Mouse (Mus musculus): ENCODE measurements around the gene Derl2. TPM values are rescaled to one million over a fixed set of nuclear protein-coding genes. Genes with fewer than 3 reads are reported as not detected.

The Derl2 gene
- polyA plus RNA-seq (2014; fragmentation: Illumina TruSeq; extraction: RNeasy Lipid Tissue Mini Kit (QIAGEN cat#74804); ENCODE audit: low read depth, low replicate concordance): 78.4 TPM

DNA sequence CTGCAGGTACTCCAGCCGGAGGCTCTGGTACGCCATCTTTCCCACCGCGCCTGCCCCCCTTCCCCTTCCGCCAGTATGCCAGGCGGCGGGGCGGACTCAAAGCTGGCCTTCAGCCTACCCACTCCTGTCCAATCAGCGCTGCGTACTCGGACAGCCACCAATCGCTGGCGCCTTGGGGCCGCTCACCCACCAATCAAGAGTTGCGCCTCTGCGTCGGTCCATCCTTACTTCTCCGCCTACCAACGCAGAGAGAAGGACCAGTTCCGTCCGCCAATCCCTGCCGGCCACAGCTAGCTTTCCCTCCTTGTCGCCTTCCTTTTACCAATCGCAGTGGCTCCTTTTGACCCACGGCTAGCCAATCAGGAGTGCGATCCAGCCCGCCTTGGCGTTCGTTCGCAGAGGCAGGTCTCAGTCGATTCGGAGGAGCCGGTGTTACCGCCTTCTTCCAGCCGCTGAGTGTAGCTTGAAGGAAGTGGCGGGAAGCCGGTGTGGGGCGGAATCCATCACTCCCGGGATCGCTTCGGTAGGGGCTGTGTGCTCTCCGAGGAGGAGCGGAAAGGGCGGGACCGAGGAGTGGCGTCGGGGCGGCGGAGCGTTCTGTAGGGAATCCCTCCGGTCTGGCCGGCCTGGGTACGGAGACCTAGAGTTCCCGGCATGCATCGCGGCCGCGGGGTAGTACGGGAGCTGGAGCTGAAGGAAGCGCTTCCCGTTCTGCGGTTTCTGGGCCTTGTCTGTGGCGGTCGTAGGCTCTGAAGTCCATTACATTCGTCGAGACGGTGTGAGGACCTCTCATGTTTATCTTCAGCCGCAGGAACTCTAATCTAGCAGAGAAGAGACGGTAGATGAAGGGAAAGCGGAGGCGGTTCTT lies at the start of gene Derl2, which contains the start of gene Mis12:
Derl2 (minus strand) TSS at position 641 of the 868 bp plus-strand sequence.
Mis12 (plus strand) TSS at position 411 of the 868 bp plus-strand sequence.

DNA sequence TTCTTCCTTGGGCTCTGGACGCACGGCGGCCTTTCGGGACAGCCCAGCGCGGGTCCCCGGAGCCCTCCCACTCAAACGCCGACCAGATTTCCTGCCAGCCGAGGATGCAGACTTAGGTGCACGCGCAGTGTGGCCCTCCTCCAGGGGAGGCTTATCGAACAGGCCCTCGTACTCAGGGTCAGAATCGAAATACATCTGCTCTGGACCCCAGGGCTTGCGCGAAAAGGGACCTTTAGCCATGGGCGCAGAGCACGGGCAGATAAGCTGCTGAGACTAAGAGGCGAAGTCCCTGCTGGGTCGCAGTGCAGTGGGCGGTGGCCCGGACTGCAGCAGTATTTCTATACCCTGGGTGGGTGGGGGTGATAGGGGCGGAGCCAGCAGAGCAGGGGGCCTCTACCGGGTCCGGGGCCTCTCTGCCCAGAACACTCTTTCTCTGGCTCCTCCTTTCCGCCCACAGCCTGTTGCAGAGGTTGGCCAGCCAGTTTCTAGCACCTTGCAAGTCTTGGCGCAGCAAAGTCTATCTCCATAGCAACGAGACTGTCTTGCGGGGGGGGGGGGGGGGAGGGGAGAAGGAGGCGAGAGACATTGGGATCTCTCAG lies 13.6 kb upstream of the Derl2 start, which contains the start of gene 6330403K07Rik:
6330403K07Rik (minus strand) TSS at position 351 of the 599 bp plus-strand sequence.

DNA sequence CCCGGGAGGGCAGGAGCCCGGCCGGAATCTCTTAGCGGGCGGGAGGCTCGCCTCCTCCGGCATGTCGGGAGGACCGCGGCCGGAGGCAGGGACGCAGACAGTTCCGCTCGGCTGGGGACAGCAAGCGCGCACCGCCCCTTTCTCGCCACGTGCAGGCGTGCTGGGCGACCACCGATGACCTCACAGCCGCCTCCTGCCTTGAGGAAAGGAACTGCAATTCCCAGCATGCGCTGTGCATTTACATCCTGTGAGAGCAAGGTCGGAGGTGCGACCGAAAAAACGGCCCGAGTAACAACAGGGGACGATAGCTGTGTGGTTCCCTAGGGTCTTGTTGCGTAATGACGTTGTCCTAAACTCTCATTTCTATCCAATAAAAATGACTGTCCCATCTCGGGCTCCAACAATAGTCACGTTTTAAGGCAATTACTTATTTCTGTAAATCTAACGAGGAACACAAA lies 15.3 kb downstream of the Derl2 start, which contains the start of gene Dhx33:
Dhx33 (minus strand) TSS at position 122 of the 458 bp plus-strand sequence.

DNA sequence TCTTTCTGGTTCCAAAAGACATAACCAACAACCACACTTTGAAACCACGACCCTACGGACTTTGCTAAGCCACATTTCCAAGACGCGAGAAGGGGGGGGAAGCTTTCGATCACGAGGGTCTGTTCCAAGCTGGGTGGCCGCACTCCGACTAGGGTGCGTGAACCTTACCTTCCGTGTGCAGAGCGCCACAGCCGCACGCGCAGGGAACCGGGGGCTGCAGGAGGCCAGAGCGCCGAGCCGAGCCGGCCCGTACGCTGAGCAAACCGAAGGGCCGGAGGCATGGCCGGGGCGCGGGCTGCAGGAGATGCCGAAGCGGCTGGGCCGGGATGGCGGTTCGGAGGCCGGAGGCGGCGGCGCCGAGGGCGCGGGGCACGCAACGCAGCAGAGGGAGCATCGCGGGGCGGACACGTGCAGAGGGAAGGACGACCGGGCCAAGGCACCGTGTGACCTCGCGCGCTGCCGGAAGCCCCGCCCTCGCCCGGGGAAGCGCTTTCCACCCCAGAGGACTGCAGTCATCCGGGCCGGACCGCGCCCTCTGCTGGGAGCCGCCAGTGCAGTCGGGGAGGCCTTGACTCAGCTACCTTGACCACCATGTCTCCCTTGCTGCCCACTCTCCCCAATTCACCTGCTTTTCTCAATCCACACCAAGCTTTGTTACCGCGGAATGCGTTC lies 36.9 kb downstream of the Derl2 start, which contains the start of gene C1qbp:
C1qbp (minus strand) TSS at position 470 of the 672 bp plus-strand sequence.

DNA sequence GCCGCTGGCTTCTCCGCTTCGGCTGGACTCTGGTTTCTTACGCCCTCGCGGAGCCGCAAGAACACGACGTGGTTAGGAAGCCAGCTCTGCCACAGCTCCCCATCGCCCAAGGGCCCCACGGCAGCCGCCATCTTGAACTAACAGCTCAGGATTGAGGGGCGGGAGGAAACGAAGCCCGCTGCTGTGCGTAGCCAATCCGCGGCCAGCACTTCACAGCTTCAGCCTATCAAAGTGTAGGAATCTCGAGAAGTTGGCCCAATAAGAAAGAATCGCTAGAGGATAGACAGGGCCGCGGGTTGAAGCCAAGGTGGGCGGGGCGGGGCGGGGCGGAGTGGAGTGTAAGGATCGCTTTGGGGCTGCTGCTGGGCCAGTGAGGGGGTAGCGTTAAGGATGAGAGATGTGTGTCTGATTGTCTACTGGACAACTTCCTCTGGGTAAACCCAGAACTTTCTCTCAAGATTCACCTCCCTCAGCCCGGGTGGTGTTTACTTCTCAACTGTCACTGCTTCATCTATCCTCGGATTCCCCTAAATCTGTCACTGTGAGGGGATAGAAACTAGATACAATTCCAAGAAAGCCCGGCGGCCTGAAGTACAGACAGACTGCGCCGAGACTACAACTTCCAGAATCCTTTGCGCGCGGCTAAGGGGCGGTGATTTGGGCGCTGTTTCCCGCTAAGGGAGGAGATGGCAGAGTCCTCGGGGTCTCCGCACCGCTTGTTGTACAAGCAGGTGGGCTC lies 49.7 kb downstream of the Derl2 start, which contains the start of the genes Nup88 and Rpain:
Nup88 (minus strand) TSS at position 153 of the 739 bp plus-strand sequence.
Rpain (plus strand) TSS at position 393 of the 739 bp plus-strand sequence.

Other genes starting within 250 kb of the Derl2 start
- 1.7 TPM for gene Scimp, start 207.3 kb downstream of the Derl2 start, polyA plus RNA-seq (2014; fragmentation: Illumina TruSeq; extraction: RNeasy Lipid Tissue Mini Kit (QIAGEN cat#74804); ENCODE audit: low read depth, low replicate concordance)
- gene Rabep1, start 175.1 kb downstream of the Derl2 start, polyA plus RNA-seq (2014; fragmentation: Illumina TruSeq; extraction: RNeasy Lipid Tissue Mini Kit (QIAGEN cat#74804); ENCODE audit: low read depth, low replicate concordance): 60.4 TPM
- 112 TPM for gene Nup88, start 49.9 kb downstream of the Derl2 start, polyA plus RNA-seq (2014; fragmentation: Illumina TruSeq; extraction: RNeasy Lipid Tissue Mini Kit (QIAGEN cat#74804); ENCODE audit: low read depth, low replicate concordance)
- gene Rpain, start 49.6 kb downstream of the Derl2 start, polyA plus RNA-seq (2014; fragmentation: Illumina TruSeq; extraction: RNeasy Lipid Tissue Mini Kit (QIAGEN cat#74804); ENCODE audit: low read depth, low replicate concordance): 10.7 TPM
- 218 TPM for gene C1qbp, start 36.8 kb downstream of the Derl2 start, polyA plus RNA-seq (2014; fragmentation: Illumina TruSeq; extraction: RNeasy Lipid Tissue Mini Kit (QIAGEN cat#74804); ENCODE audit: low read depth, low replicate concordance)
- gene Dhx33, start 15.4 kb downstream of the Derl2 start, polyA plus RNA-seq (2014; fragmentation: Illumina TruSeq; extraction: RNeasy Lipid Tissue Mini Kit (QIAGEN cat#74804); ENCODE audit: low read depth, low replicate concordance): 10.2 TPM
- 32.6 TPM for gene Mis12, start 230 bp downstream of the Derl2 start, polyA plus RNA-seq (2014; fragmentation: Illumina TruSeq; extraction: RNeasy Lipid Tissue Mini Kit (QIAGEN cat#74804); ENCODE audit: low read depth, low replicate concordance)
- not detected for gene 6330403K07Rik, start 13.7 kb upstream of the Derl2 start, polyA plus RNA-seq (2014; fragmentation: Illumina TruSeq; extraction: RNeasy Lipid Tissue Mini Kit (QIAGEN cat#74804); ENCODE audit: low read depth, low replicate concordance)
- gene Nlrp1a, start 124.9 kb upstream of the Derl2 start, polyA plus RNA-seq (2014; fragmentation: Illumina TruSeq; extraction: RNeasy Lipid Tissue Mini Kit (QIAGEN cat#74804); ENCODE audit: low read depth, low replicate concordance): not detected
- 0.16 TPM for gene Nlrp1b, start 210.9 kb upstream of the Derl2 start, polyA plus RNA-seq (2014; fragmentation: Illumina TruSeq; extraction: RNeasy Lipid Tissue Mini Kit (QIAGEN cat#74804); ENCODE audit: low read depth, low replicate concordance)